Mouse (Mus musculus) heart, postnatal 14 days (tissue): ENCODE data around the gene Rpl7a. TPM values are rescaled to one million over a fixed set of nuclear protein-coding genes. Genes with fewer than 3 reads are reported as not detected.

ENCODE experiments used
- DNase-seq, 2 experiments: peaks; one replicate each; pipeline ENCODE4 v3.0.0; 2021 to 2022
- intact Hi-C: fragments of 180-260 bp; cut with DNase I; formaldehyde crosslinking; loops from one replicate; pipeline ENCODE4 v1.15.1; 2025
- total RNA-seq, 2 experiments: library from RNA; stranded (reverse); gene quantifications; 2 replicates each; pipeline ENCODE4 v1.2.3; 2021

The Rpl7a gene
- total RNA-seq, 2 experiments from 2014 or later, result 272 to 313 TPM

GRCm38 (mm10) chr2:26951346-26951905 is 40.9 kb downstream of the Rpl7a start:
- intact Hi-C loops, result no loop called here
- no peak for DNase-seq

- intact Hi-C loops, result no loop called here
- no peak for DNase-seq
Measured at GRCm38 (mm10) chr2:26952193-26952592, 41.6 kb downstream of the Rpl7a start.

GRCm38 (mm10) chr2:26952866-26953265 is 42.3 kb downstream of the Rpl7a start:
- intact Hi-C loops, result no loop called here

GRCm38 (mm10) chr2:26954735-26955395 is 44.3 kb downstream of the Rpl7a start:
- intact Hi-C loops, result no loop called here
- no peak for DNase-seq

More at GRCm38 (mm10) chr2:26952866-26953265, 42.3 kb downstream of the Rpl7a start:
- DNase-seq, result no peak

- no peak for DNase-seq
- intact Hi-C loops, result no loop called here
Measured at GRCm38 (mm10) chr2:26956811-26957487, 46.4 kb downstream of the Rpl7a start.

- intact Hi-C loops, result no loop called here
- no peak for DNase-seq
Measured at GRCm38 (mm10) chr2:26957488-26957859, 46.9 kb downstream of the Rpl7a start.

GRCm38 (mm10) chr2:26960756-26961155 is 50.2 kb downstream of the Rpl7a start:
- DNase-seq, result no peak
- intact Hi-C loops, result loop anchor here (10.0 kb wide), 1 partner anchor 316 kb away; no protein-coding TSS in a partner anchor

Other genes with a start within 250 kb of the Rpl7a start
- gene Lcn4, start 239.5 kb upstream of the Rpl7a start, total RNA-seq, result not detected
- gene Abo, start 45.8 kb upstream of the Rpl7a start, total RNA-seq, result not detected
- gene Surf6, start 7.9 kb upstream of the Rpl7a start, total RNA-seq, result 10 to 100 TPM; 11.3 to 12.3 TPM
- gene Med22, start 87 bp upstream of the Rpl7a start, total RNA-seq, result 10 to 100 TPM; 24.4 to 26.5 TPM
- 10 to 100 TPM; 14.3 to 15.0 TPM for gene Surf2, start 5.6 kb downstream of the Rpl7a start, total RNA-seq
- 10 to 100 TPM; 44.3 to 45.3 TPM for gene Surf1, start 5.8 kb downstream of the Rpl7a start, total RNA-seq
- 10 to 100 TPM; 84.7 to 88.7 TPM for gene Surf4, start 23.2 kb downstream of the Rpl7a start, total RNA-seq
- gene Stkld1, start 23.3 kb downstream of the Rpl7a start, total RNA-seq, result under 1 TPM in 1 of 2 experiments, not detected in 1; 0.29 TPM
- gene Rexo4, start 53.6 kb downstream of the Rpl7a start, total RNA-seq, result 10 to 100 TPM; 13.6 to 16.4 TPM
- not detected for gene Adamts13, start 62.7 kb downstream of the Rpl7a start, total RNA-seq
- 10 to 100 TPM; 32.4 to 37.2 TPM for gene Cacfd1, start 99.2 kb downstream of the Rpl7a start, total RNA-seq
- gene Slc2a6, start 117.2 kb downstream of the Rpl7a start, total RNA-seq, result under 1 TPM; 0.41 TPM
- not detected for gene Mymk, start 161.4 kb downstream of the Rpl7a start, total RNA-seq
- 10 to 100 TPM; 27.9 to 36.3 TPM for gene Adamtsl2, start 168.6 kb downstream of the Rpl7a start, total RNA-seq
- gene Fam163b, start 231.7 kb downstream of the Rpl7a start, total RNA-seq, result under 1 TPM; 0.38 to 0.51 TPM